Mouse (Mus musculus) heart, postnatal 0 days (tissue): ENCODE measurements at regions not wholly inside any gene's neighbourhood (a gene's known extent, or its start where the extent isn't known, plus 50 kb on each side); places are given as distances from the start of the nearest gene placed in this dataset.
A peak's percentile ranks its signal among the peaks of the same experiment; 100 is the strongest.

ENCODE experiments used
- ATAC-seq: fragments of 200-750 bp; cut with Nextera tagmentation; 2 replicates; pipeline ENCODE4 v1.8.0; 2017; ENCODE audit warnings: low read depth, moderate number of reproducible peaks, moderate library complexity; ENCODE audit not compliant: insufficient read depth
- DNase-seq: peaks from one replicate; pipeline ENCODE4 v3.0.0-alpha.2; 2016; ENCODE audit warnings: low spot score
- H3K27ac ChIP-seq: fragments of 300-500 bp; sonication (generic); 2 replicates; pipeline ENCODE4 v1.5.1; 2014; ENCODE audit warnings: low read depth, mild to moderate bottlenecking
- H3K27me3 ChIP-seq: fragments of 300-500 bp; sonication (generic); 2 replicates; pipeline ENCODE4 v1.6.1; 2014; ENCODE audit warnings: low read length, mixed read lengths; ENCODE audit not compliant: control insufficient read depth, insufficient read depth
- H3K36me3 ChIP-seq: fragments of 300-500 bp; sonication (generic); replicated peaks from 2 replicates; pipeline ENCODE4 v1.6.1; 2014; ENCODE audit warnings: low read length, mixed read lengths; ENCODE audit not compliant: control insufficient read depth, insufficient read depth
- H3K4me1 ChIP-seq: fragments of 300-500 bp; sonication (generic); 2 replicates; pipeline ENCODE4 v1.6.1; 2014; ENCODE audit warnings: antibody characterized with exemption; ENCODE audit not compliant: control insufficient read depth, insufficient read depth
- H3K4me2 ChIP-seq: fragments of 300-500 bp; sonication (generic); 2 replicates; pipeline ENCODE4 v1.6.1; 2014; ENCODE audit warnings: low read depth, mild to moderate bottlenecking, low read length, moderate library complexity
- H3K4me3 ChIP-seq: fragments of 300-500 bp; sonication (generic); 2 replicates; pipeline ENCODE4 v1.5.1; 2014; ENCODE audit warnings: low read depth, low read length
- H3K9ac ChIP-seq: fragments of 300-500 bp; sonication (generic); replicated peaks from 2 replicates; pipeline ENCODE4 v1.6.1; 2014; ENCODE audit warnings: low read depth, low read length, mixed read lengths
- H3K9me3 ChIP-seq: fragments of 300-500 bp; sonication (generic); replicated peaks from 2 replicates; pipeline ENCODE4 v1.6.1; 2016; ENCODE audit warnings: low read length; ENCODE audit not compliant: control insufficient read depth
- CTCF ChIP-seq: IDR thresholded peaks from 2 replicates; pipeline ENCODE4 v1.5.1; 2016; ENCODE audit warnings: antibody characterized with exemption, control low read depth, low read depth
- EP300 ChIP-seq: IDR thresholded peaks from 2 replicates; pipeline ENCODE4 v1.6.1; 2016; ENCODE audit warnings: antibody characterized with exemption, low read depth
- WGBS: fragments of 180-500 bp; shearing (Covaris S2); extraction: QIAGEN DNeasy Blood & Tissue Kit; methylation state at CpG from one replicate; pipeline ENCODE4 v1.1.7; 2014; 5-methylcytosine and 5-hydroxymethylcytosine counted together

DNA sequence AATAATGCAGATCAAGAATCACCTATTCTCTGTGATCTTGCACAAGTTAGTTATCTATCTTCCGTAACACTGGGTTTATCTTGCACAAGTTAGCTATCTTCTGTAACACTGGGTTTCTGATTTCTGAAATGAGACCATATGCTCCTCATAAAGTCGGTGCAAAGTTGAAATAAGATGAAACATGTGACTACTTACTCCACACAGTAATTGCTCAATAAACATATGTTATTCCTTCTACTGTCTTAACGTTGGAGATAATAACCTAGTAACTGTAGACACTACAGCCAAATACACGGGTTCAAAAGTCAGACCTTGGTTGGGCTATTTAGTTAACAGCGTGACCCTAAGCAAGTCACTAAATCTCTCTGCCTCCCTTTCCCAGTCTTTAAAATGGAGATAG lies 65.8 kb upstream of the Atp11b start:
- Histone ChIP-seq H3K27me3 (no peaks in the 10 kb centered on the region), H3K9me3 (no peaks in the 10 kb centered on the region), H3K4me3 (no peak overlapping the region), H3K4me1 (no peaks in the 10 kb centered on the region), H3K4me2 (no peak overlapping the region), H3K9ac (no peak overlapping the region), H3K36me3 (no peaks in the 10 kb centered on the region), H3K27ac (no peak overlapping the region)
- ATAC-seq: no peak
- 64% methylated on average over 5 of the region's 5 CpGs for WGBS
- DNase-seq: no peak
- TF ChIP-seq EP300: no peak
- no peak for TF ChIP-seq CTCF

DNA sequence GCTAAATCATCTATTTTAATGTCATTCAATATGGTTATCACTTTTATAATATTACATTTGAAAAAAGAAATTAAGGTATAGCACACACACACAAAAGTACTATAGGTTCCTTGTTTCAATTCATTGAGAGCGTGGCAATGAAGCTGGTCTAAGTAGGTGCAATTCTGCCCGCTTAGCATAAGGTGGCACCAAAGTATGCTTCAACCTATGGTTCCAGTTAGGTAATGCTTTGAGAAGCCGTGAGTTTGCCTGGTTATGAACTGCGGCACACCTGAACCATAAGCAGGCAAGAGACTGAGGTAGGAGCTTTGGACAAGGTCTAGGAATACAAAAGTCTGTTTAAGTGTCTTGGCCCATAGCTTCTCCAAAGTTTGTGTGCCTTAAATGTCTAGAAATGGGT lies 65.1 kb upstream of the Atp11b start:
- DNase-seq (peak; percentile 32), ATAC-seq (no peak)
- H3K4me3 ChIP-seq: no peak overlapping the region
- H3K4me1 ChIP-seq: no peaks in the 10 kb centered on the region
- no peaks in the 10 kb centered on the region for H3K36me3 ChIP-seq
- no peaks in the 10 kb centered on the region for H3K27me3 ChIP-seq
- WGBS: 15% methylated on average over 4 of the region's 4 CpGs
- H3K9me3 ChIP-seq: no peaks in the 10 kb centered on the region
- no peak overlapping the region for H3K4me2 ChIP-seq
- H3K27ac ChIP-seq: no peak overlapping the region
- TF ChIP-seq EP300: no peak
- peak; percentile 72 for TF ChIP-seq CTCF
- H3K9ac ChIP-seq: no peak overlapping the region

DNA sequence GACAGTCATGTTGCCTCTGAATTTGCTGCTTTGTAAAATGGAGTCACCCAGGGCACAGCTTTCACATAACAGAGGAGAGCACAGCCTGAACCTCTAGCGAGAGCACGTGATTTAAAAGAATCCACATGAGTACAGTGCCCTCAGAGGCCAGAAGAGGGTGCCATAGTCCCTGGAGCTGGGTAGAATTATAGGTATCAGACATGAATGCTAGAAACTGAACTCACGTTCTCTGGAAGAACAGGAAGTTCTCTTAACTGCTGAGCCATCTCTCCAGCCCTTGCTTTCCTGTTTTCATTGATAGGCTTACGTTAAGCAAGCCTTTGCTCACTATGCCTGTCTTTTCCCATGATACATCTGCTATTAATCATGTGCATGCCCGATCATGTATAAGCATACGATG lies 60.9 kb upstream of the Atp11b start:
- no peak overlapping the region for H3K27ac ChIP-seq
- H3K27me3 ChIP-seq: no peaks in the 10 kb centered on the region
- H3K9ac ChIP-seq: no peak overlapping the region
- 37% methylated on average over 6 of the region's 6 CpGs for WGBS
- peak; percentile 69; the same call in 1 of the 2 replicates for ATAC-seq
- no peaks in the 10 kb centered on the region for H3K9me3 ChIP-seq
- H3K4me3 ChIP-seq: no peak overlapping the region
- peak; percentile 72 for DNase-seq
- no peak overlapping the region for H3K4me2 ChIP-seq
- H3K36me3 ChIP-seq: no peaks in the 10 kb centered on the region
- H3K4me1 ChIP-seq: no peaks in the 10 kb centered on the region
- TF ChIP-seq CTCF (peak; percentile 81), EP300 (no peak)

DNA sequence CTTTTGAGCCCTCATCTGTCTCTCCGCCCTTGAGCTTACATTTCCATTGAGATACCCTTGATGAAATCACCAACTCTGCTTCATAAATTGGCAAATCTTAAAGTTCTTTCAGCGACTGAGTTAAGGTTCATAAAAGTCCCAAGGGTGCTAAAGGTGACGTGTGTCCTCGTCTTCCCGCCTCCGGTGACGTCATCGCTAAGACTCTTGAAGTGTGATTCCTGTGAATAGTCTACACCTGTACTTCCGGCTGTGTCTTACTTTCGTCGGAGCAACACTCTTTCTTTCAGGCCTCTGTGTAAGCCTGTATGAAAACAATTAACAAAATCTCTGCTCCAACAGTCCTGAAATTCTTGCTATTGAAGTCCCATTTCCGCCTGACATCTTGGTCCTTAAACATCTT lies 60.4 kb upstream of the Atp11b start:
- no peak for TF ChIP-seq CTCF
- 77% methylated on average over 12 of the region's 12 CpGs for WGBS
- Histone ChIP-seq H3K27me3 (no peaks in the 10 kb centered on the region), H3K4me1 (no peaks in the 10 kb centered on the region), H3K9ac (no peak overlapping the region), H3K4me2 (no peak overlapping the region), H3K36me3 (no peaks in the 10 kb centered on the region), H3K4me3 (no peak overlapping the region), H3K9me3 (no peaks in the 10 kb centered on the region), H3K27ac (no peak overlapping the region)
- no peak for ATAC-seq
- DNase-seq: no peak

DNA sequence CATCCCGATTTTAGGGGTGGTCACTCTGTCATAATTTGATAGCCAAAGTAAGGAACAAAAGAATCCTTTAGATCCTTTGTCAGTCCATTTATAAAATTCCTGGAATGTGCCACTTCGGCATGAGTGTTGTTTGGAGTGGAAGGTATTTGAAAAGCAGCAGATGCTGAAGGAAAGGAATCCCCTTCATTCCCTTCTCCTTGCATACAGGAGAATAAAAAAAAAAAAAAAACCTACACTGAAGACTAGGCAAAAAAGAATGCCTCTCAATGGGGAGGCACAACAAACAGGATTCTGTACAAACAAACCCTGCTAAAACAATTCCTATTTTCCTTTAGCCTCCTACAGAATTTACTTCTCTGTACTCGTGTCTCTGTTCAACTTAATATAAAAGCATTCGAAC lies 59.7 kb upstream of the Atp11b start:
- H3K27me3 ChIP-seq: no peaks in the 10 kb centered on the region
- ATAC-seq: no peak
- H3K4me1 ChIP-seq: no peaks in the 10 kb centered on the region
- no peaks in the 10 kb centered on the region for H3K36me3 ChIP-seq
- DNase-seq: no peak
- H3K9me3 ChIP-seq: no peaks in the 10 kb centered on the region
- H3K4me3 ChIP-seq: no peak overlapping the region
- H3K4me2 ChIP-seq: no peak overlapping the region
- no peak overlapping the region for H3K27ac ChIP-seq
- no peak overlapping the region for H3K9ac ChIP-seq
- WGBS: 59% methylated on average over 4 of the region's 4 CpGs
- TF ChIP-seq EP300: no peak
- no peak for TF ChIP-seq CTCF

DNA sequence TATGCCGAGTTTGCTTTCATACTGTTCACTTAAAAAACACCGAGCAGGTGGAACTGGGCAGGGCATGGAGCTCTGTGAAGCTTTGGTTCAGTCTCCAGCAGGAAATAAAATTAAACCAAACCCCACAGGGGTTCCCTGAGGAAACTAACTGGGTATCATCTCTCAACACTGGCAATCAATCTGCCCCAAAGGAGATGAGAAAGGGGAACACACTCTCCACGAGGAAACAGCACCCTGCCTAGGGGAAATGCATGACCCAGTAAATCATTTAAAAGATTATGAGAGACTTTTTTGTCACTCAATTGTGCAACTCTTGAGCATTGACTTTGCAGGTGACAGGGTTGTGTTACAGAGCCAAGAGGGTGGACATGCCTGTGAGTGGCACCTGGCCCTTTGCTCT lies 58.0 kb upstream of the Atp11b start:
- Histone ChIP-seq H3K27me3 (no peaks in the 10 kb centered on the region), H3K27ac (no peak overlapping the region), H3K9ac (no peak overlapping the region), H3K9me3 (no peaks in the 10 kb centered on the region), H3K4me2 (no peak overlapping the region), H3K36me3 (no peaks in the 10 kb centered on the region), H3K4me3 (no peak overlapping the region), H3K4me1 (no peaks in the 10 kb centered on the region)
- no peak for ATAC-seq
- TF ChIP-seq CTCF (no peak), EP300 (no peak)
- WGBS: 41% methylated on average over 3 of the region's 3 CpGs
- no peak for DNase-seq
